Mouse (Mus musculus): ENCODE results near the gene Ccdc82. TPM values are rescaled to one million over a fixed set of nuclear protein-coding genes. Genes with fewer than 3 reads are reported as not detected.

Gene Ccdc82
- total RNA-seq, 1 experiment = 1.6 TPM

DNA sequence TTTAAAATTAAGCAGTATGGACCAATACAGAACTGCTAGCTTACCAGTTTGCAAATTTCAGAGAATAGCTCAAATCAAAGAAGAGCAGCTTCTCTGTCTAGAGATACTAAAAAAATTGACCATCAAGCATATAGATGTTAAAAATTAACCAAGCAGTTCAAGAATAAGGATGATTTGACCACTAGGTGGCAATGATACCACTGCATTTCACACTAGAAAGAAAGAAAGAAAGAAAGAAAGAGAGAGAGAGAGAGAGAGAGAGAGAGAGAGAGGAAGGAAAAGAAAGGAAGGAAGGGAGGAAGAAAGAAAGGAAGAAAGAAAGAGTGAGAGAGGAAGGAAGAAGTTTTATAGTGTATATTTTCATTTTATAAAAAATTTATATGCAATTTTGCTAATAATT, 4.4 kb upstream of the Ccdc82 start:
- H3K27ac ChIP-seq (ENCODE audit: insufficient read depth, low read depth, low read length, poor library complexity, severe bottlenecking) = no peak overlapping the region
- H3K4me1 ChIP-seq (ENCODE audit: control insufficient read depth in 2 of 2, insufficient read depth in 2 of 2, low read length in 2 of 2, poor library complexity in 1 of 2) = peaks cover 0 to 4% of the 10 kb centered on the region in 2 experiments; a peak in 1 of 4 replicates
- no peak overlapping the region for H3K4me3 ChIP-seq (ENCODE audit: insufficient read depth in 1 of 2, low read depth in 1 of 2, low read length in 2 of 2, poor library complexity in 1 of 2, severe bottlenecking in 1 of 2)
- no peak overlapping the region for H3K9ac ChIP-seq (ENCODE audit: insufficient read depth, low read depth, low read length, poor library complexity, severe bottlenecking)
- no peak for DNase-seq (ENCODE audit: low read depth, low spot score)
- TF ChIP-seq ZNF384 (IDR thresholded peaks at IDR 0.05; ENCODE audit: low read depth, low read length) = no peak
- TF ChIP-seq CHD2 (IDR thresholded peaks at IDR 0.05; ENCODE audit: low read depth, low read length) = no peak
- no peak for TF ChIP-seq HCFC1 (IDR thresholded peaks at IDR 0.05; ENCODE audit: borderline replicate concordance, insufficient read depth, low read length)
- no peak for TF ChIP-seq ZC3H11A (IDR thresholded peaks at IDR 0.05; ENCODE audit: borderline replicate concordance, low read depth, low read length)
- no peak for TF ChIP-seq MAFK (IDR thresholded peaks at IDR 0.05; ENCODE audit: insufficient read depth, low read depth, low read length)
- in situ Hi-C loops (cut with MboI; ENCODE audit: low sequenced_read_pairs in 2 of 2, unreplicated experiment in 2 of 2) = no loop called here
- H3K36me3 ChIP-seq (ENCODE audit: control insufficient read depth, insufficient read depth, low read length, poor library complexity, severe bottlenecking) = no peaks in the 10 kb centered on the region
- H3K9me3 ChIP-seq (ENCODE audit: control insufficient read depth, insufficient read depth, low read depth, low read length) = no peaks in the 10 kb centered on the region

DNA sequence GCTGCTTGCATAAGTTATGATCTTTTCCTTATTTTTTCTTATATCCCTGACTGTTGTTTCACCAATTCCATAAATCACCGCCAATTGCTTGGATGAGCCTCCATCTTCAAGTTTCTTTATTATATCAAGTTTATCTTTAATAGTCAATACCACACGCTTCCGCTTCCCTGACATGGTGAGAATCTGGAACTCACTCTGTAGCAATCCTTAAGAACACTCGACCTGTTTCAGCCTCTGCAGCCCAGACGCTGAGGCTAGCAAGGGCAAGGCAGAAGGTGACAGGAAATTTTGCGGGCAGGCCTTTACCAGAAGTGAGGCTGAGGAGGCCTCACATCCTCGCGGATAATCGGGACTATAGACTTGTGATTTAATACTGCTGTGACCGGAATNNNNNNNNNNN, 1.3 kb upstream of the Ccdc82 start, which contains the start of gene Jrkl:
TSS of gene Jrkl (minus strand) at position 349 of the 400 bp plus-strand sequence.
- peak within 1 kb of the TSS; percentile 74 to 75 for H3K4me3 ChIP-seq (ENCODE audit: insufficient read depth in 1 of 2, low read depth in 1 of 2, low read length in 2 of 2, poor library complexity in 1 of 2, severe bottlenecking in 1 of 2)
- no peaks in the 10 kb centered on the region for H3K9me3 ChIP-seq (ENCODE audit: control insufficient read depth, insufficient read depth, low read depth, low read length)
- no peak for DNase-seq (ENCODE audit: low read depth, low spot score)
- in situ Hi-C loops (cut with MboI; ENCODE audit: low sequenced_read_pairs in 2 of 2, unreplicated experiment in 2 of 2) = no loop called here
- H3K4me1 ChIP-seq (ENCODE audit: control insufficient read depth in 2 of 2, insufficient read depth in 2 of 2, low read length in 2 of 2, poor library complexity in 1 of 2) = peaks cover 0 to 6% of the 10 kb centered on the region in 2 experiments; a peak in 1 of 4 replicates
- H3K9ac ChIP-seq (ENCODE audit: insufficient read depth, low read depth, low read length, poor library complexity, severe bottlenecking) = peak within 1 kb of the TSS; percentile 87
- peak within 1 kb of the TSS; percentile 63 for H3K27ac ChIP-seq (ENCODE audit: insufficient read depth, low read depth, low read length, poor library complexity, severe bottlenecking)
- TF ChIP-seq ZNF384 (IDR thresholded peaks at IDR 0.05; ENCODE audit: low read depth, low read length) (no peak), MAFK (IDR thresholded peaks at IDR 0.05; ENCODE audit: insufficient read depth, low read depth, low read length) (no peak), ZC3H11A (IDR thresholded peaks at IDR 0.05; ENCODE audit: borderline replicate concordance, low read depth, low read length) (no peak), HCFC1 (IDR thresholded peaks at IDR 0.05; ENCODE audit: borderline replicate concordance, insufficient read depth, low read length) (no peak), CHD2 (IDR thresholded peaks at IDR 0.05; ENCODE audit: low read depth, low read length) (no peak)
- no peaks in the 10 kb centered on the region for H3K36me3 ChIP-seq (ENCODE audit: control insufficient read depth, insufficient read depth, low read length, poor library complexity, severe bottlenecking)

DNA sequence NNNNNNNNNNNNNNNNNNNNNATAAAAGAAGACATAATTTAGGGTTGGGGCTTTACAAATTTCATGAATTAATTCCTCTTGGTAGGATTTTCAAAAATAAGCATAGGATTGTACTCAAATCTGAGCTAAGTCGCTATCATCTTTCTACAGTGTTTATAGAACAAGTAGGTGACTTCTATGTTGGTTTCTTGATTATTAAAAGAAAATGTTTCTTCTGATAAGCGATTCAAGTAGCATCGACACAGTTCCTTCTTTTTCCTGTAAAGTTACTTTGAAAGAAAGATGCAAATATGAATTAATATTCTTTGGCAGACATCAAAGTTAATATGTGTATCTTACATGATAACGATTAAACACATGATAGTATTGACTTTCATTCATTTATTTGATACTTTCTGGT, 1.3 kb downstream of the Ccdc82 start:
- Histone ChIP-seq H3K9ac (ENCODE audit: insufficient read depth, low read depth, low read length, poor library complexity, severe bottlenecking) (no peak overlapping the region), H3K9me3 (ENCODE audit: control insufficient read depth, insufficient read depth, low read depth, low read length) (no peaks in the 10 kb centered on the region), H3K4me1 (ENCODE audit: control insufficient read depth in 2 of 2, insufficient read depth in 2 of 2, low read length in 2 of 2, poor library complexity in 1 of 2) (peaks cover 0 to 6% of the 10 kb centered on the region in 2 experiments; a peak in 1 of 4 replicates), H3K36me3 (ENCODE audit: control insufficient read depth, insufficient read depth, low read length, poor library complexity, severe bottlenecking) (no peaks in the 10 kb centered on the region), H3K4me3 (ENCODE audit: insufficient read depth in 1 of 2, low read depth in 1 of 2, low read length in 2 of 2, poor library complexity in 1 of 2, severe bottlenecking in 1 of 2) (no peak overlapping the region), H3K27ac (ENCODE audit: insufficient read depth, low read depth, low read length, poor library complexity, severe bottlenecking) (no peak overlapping the region)
- in situ Hi-C loops (cut with MboI; ENCODE audit: low sequenced_read_pairs in 2 of 2, unreplicated experiment in 2 of 2) = no loop called here
- DNase-seq (ENCODE audit: low read depth, low spot score) = no peak
- TF ChIP-seq CHD2 (IDR thresholded peaks at IDR 0.05; ENCODE audit: low read depth, low read length) = no peak
- TF ChIP-seq MAFK (IDR thresholded peaks at IDR 0.05; ENCODE audit: insufficient read depth, low read depth, low read length) = no peak
- no peak for TF ChIP-seq HCFC1 (IDR thresholded peaks at IDR 0.05; ENCODE audit: borderline replicate concordance, insufficient read depth, low read length)
- no peak for TF ChIP-seq ZNF384 (IDR thresholded peaks at IDR 0.05; ENCODE audit: low read depth, low read length)
- no peak for TF ChIP-seq ZC3H11A (IDR thresholded peaks at IDR 0.05; ENCODE audit: borderline replicate concordance, low read depth, low read length)

DNA sequence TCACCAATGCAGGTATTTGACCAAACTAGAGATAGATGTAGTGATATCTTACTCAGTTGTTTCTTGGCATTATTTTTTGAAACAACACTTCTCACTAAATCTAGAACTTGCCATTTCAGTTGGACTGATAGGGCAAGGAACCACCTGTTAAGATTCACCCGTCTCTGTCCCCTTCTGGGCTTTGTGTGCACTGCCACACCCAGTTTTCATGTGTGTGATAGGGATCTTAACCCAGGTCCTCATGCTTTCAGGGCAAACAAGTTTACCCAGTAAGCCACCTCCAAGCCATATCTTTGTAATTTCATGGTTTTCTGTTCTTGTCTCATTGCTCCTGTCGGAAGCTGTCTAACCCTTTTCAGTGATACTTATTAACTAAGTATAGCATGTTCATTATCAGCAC, 4.5 kb downstream of the Ccdc82 start:
- no peak for DNase-seq (ENCODE audit: low read depth, low spot score)
- no peak overlapping the region for H3K4me3 ChIP-seq (ENCODE audit: insufficient read depth in 1 of 2, low read depth in 1 of 2, low read length in 2 of 2, poor library complexity in 1 of 2, severe bottlenecking in 1 of 2)
- H3K9me3 ChIP-seq (ENCODE audit: control insufficient read depth, insufficient read depth, low read depth, low read length) = no peaks in the 10 kb centered on the region
- TF ChIP-seq MAFK (IDR thresholded peaks at IDR 0.05; ENCODE audit: insufficient read depth, low read depth, low read length) (no peak), ZC3H11A (IDR thresholded peaks at IDR 0.05; ENCODE audit: borderline replicate concordance, low read depth, low read length) (no peak), CHD2 (IDR thresholded peaks at IDR 0.05; ENCODE audit: low read depth, low read length) (no peak), HCFC1 (IDR thresholded peaks at IDR 0.05; ENCODE audit: borderline replicate concordance, insufficient read depth, low read length) (no peak), ZNF384 (IDR thresholded peaks at IDR 0.05; ENCODE audit: low read depth, low read length) (no peak)
- 0 out of 4 replicates have a peak, but pooled peaks cover 0 to 2% of the 10 kb centered on the region in 2 experiments for H3K4me1 ChIP-seq (ENCODE audit: control insufficient read depth in 2 of 2, insufficient read depth in 2 of 2, low read length in 2 of 2, poor library complexity in 1 of 2)
- H3K9ac ChIP-seq (ENCODE audit: insufficient read depth, low read depth, low read length, poor library complexity, severe bottlenecking) = no peak overlapping the region
- no peaks in the 10 kb centered on the region for H3K36me3 ChIP-seq (ENCODE audit: control insufficient read depth, insufficient read depth, low read length, poor library complexity, severe bottlenecking)
- H3K27ac ChIP-seq (ENCODE audit: insufficient read depth, low read depth, low read length, poor library complexity, severe bottlenecking) = no peak overlapping the region
- in situ Hi-C loops (cut with MboI; ENCODE audit: low sequenced_read_pairs in 2 of 2, unreplicated experiment in 2 of 2) = no loop called here

All from ES-E14 (cell line).